Comparison of ENCODE assay signal across 18 mouse cellular contexts in genomic region chr9:14248209-14248596, GRCm38 (mm10). TPM values are rescaled to one million over a fixed set of nuclear protein-coding genes. Genes with fewer than 3 reads are reported as not detected.
DNase-seq lines count a peak whose midpoint lies in the region; ATAC-seq and TF ChIP-seq lines count a peak whose summit lies in the region.
"Had no signal": no experiment of that assay in that cellular context is flagged by ENCODE, and none has a peak within 500 bp of the region (broad histone marks: within the 10 kb centered on the region; RNA-seq: fewer than 3 reads in every experiment).

No protein-coding gene starts in this region.

- no peak for DNase-seq in midbrain, postnatal 0 days (ENCODE audit: low spot score)
- no peak for DNase-seq in midbrain, embryonic 14.5 days
- DNase-seq in hindbrain, embryonic 14.5 days (ENCODE audit: low spot score), result no peak
- DNase-seq: cerebellum, adult 11-12 months; embryo, embryonic 11 days; gastrocnemius, postnatal 10 days; kidney, postnatal 36 days had no signal

- H3K27ac ChIP-seq in hindbrain, embryonic 15.5 days (replicated peaks), result 0 out of 2 replicates have a peak overlapping the region, but pooled peaks have one; percentile 8
- no peak overlapping the region for H3K27ac ChIP-seq in hindbrain, embryonic 16.5 days (ENCODE audit: low read depth, low read length)
- H3K27ac ChIP-seq in midbrain, postnatal 0 days (ENCODE audit: low read depth, low read length), result 0 out of 2 replicates have a peak overlapping the region, but pooled peaks have one; percentile 48
- no peak overlapping the region for H3K27ac ChIP-seq in midbrain, embryonic 14.5 days (replicated peaks; ENCODE audit: low read depth, low read length)
- peak overlapping the region; percentile 54 for H3K27ac ChIP-seq in stomach, embryonic 16.5 days (ENCODE audit: low read length)
- no peak overlapping the region for H3K27ac ChIP-seq in neural tube, embryonic 15.5 days (replicated peaks)
- no peak overlapping the region for H3K27ac ChIP-seq in hindbrain, embryonic 14.5 days
- H3K27ac ChIP-seq in midbrain, embryonic 13.5 days, result no peak overlapping the region
- H3K27ac ChIP-seq: forebrain, embryonic 12.5 days; hindbrain, embryonic 10.5 days; neural tube, embryonic 12.5 days had no signal

- 82% methylated on average over 3 of the region's 3 CpGs for WGBS in hindbrain, embryonic 15.5 days
- 84% methylated on average over 3 of the region's 3 CpGs for WGBS in hindbrain, embryonic 16.5 days
- 89% methylated on average over 3 of the region's 3 CpGs for WGBS in midbrain, postnatal 0 days
- 89% methylated on average over 3 of the region's 3 CpGs for WGBS in midbrain, embryonic 14.5 days
- WGBS in stomach, embryonic 16.5 days, result 76% methylated on average over 3 of the region's 3 CpGs
- WGBS in neural tube, embryonic 15.5 days, result 88% methylated on average over 3 of the region's 3 CpGs
- 85% methylated on average over 3 of the region's 3 CpGs for whole genome bisulfite sequencing in hindbrain, embryonic 14.5 days
- 94% methylated on average over 3 of the region's 3 CpGs for WGBS in midbrain, embryonic 13.5 days

- ATAC-seq in hindbrain, embryonic 15.5 days (ENCODE audit: low FRiP score, low read depth), result no peak
- no peak for ATAC-seq in hindbrain, embryonic 16.5 days
- ATAC-seq in midbrain, postnatal 0 days (ENCODE audit: low FRiP score), result no peak
- no peak for ATAC-seq in midbrain, embryonic 14.5 days (ENCODE audit: low FRiP score, low TSS enrichment)
- ATAC-seq in stomach, embryonic 16.5 days (ENCODE audit: insufficient read depth, low FRiP score), result no peak
- ATAC-seq in neural tube, embryonic 15.5 days (ENCODE audit: low FRiP score), result no peak
- no peak for ATAC-seq in hindbrain, embryonic 14.5 days (ENCODE audit: low FRiP score)
- ATAC-seq in midbrain, embryonic 13.5 days, result no peak
- ATAC-seq: lung, postnatal 0 days had no signal

- no peak overlapping the region for H3K4me3 ChIP-seq in hindbrain, embryonic 15.5 days
- no peak overlapping the region for H3K4me3 ChIP-seq in hindbrain, embryonic 16.5 days (ENCODE audit: low read length)
- H3K4me3 ChIP-seq in midbrain, postnatal 0 days (ENCODE audit: low read depth, low read length), result no peak overlapping the region
- H3K4me3 ChIP-seq in midbrain, embryonic 14.5 days (replicated peaks; ENCODE audit: low read depth, low read length), result no peak overlapping the region
- H3K4me3 ChIP-seq in stomach, embryonic 16.5 days (replicated peaks; ENCODE audit: low read length), result no peak overlapping the region
- no peak overlapping the region for H3K4me3 ChIP-seq in neural tube, embryonic 15.5 days (replicated peaks)
- no peak overlapping the region for H3K4me3 ChIP-seq in hindbrain, embryonic 14.5 days (replicated peaks; ENCODE audit: low read length)
- H3K4me3 ChIP-seq in midbrain, embryonic 13.5 days (replicated peaks), result no peak overlapping the region
- H3K4me3 ChIP-seq: forebrain, embryonic 12.5 days; heart, embryonic 10.5 days; hindbrain, embryonic 10.5 days; midbrain, embryonic 10.5 days; neural tube, embryonic 12.5 days had no signal

- H3K36me3 ChIP-seq in hindbrain, embryonic 15.5 days, result no peaks in the 10 kb centered on the region
- H3K36me3 ChIP-seq in hindbrain, embryonic 16.5 days (ENCODE audit: control insufficient read depth, insufficient read depth, low read length), result no peaks in the 10 kb centered on the region
- H3K36me3 ChIP-seq in midbrain, postnatal 0 days (ENCODE audit: insufficient read depth, low read length), result no peaks in the 10 kb centered on the region
- H3K36me3 ChIP-seq in midbrain, embryonic 14.5 days (ENCODE audit: control insufficient read depth, insufficient read depth, low read length), result no peaks in the 10 kb centered on the region
- H3K36me3 ChIP-seq in stomach, embryonic 16.5 days (ENCODE audit: control insufficient read depth, insufficient read depth, low read length), result no peaks in the 10 kb centered on the region
- no peaks in the 10 kb centered on the region for H3K36me3 ChIP-seq in neural tube, embryonic 15.5 days
- H3K36me3 ChIP-seq in hindbrain, embryonic 14.5 days (replicated peaks; ENCODE audit: control insufficient read depth, insufficient read depth), result no peaks in the 10 kb centered on the region
- H3K36me3 ChIP-seq in midbrain, embryonic 13.5 days, result no peaks in the 10 kb centered on the region
- H3K36me3 ChIP-seq: forebrain, embryonic 12.5 days; heart, embryonic 10.5 days; hindbrain, embryonic 10.5 days; midbrain, embryonic 10.5 days; neural tube, embryonic 12.5 days had no signal

- no peaks in the 10 kb centered on the region for H3K9me3 ChIP-seq in hindbrain, embryonic 15.5 days
- H3K9me3 ChIP-seq in hindbrain, embryonic 16.5 days (ENCODE audit: control insufficient read depth, low read length), result no peaks in the 10 kb centered on the region
- H3K9me3 ChIP-seq in midbrain, postnatal 0 days (ENCODE audit: low read length), result no peaks in the 10 kb centered on the region
- H3K9me3 ChIP-seq in midbrain, embryonic 14.5 days (ENCODE audit: control insufficient read depth, low read length), result no peaks in the 10 kb centered on the region
- no peaks in the 10 kb centered on the region for H3K9me3 ChIP-seq in stomach, embryonic 16.5 days (replicated peaks; ENCODE audit: control insufficient read depth, low read length)
- no peaks in the 10 kb centered on the region for H3K9me3 ChIP-seq in neural tube, embryonic 15.5 days (replicated peaks)
- no peaks in the 10 kb centered on the region for H3K9me3 ChIP-seq in hindbrain, embryonic 14.5 days (ENCODE audit: control insufficient read depth, low read length)
- no peaks in the 10 kb centered on the region for H3K9me3 ChIP-seq in midbrain, embryonic 13.5 days
- H3K9me3 ChIP-seq: forebrain, embryonic 12.5 days; heart, embryonic 10.5 days; hindbrain, embryonic 10.5 days; midbrain, embryonic 10.5 days; neural tube, embryonic 12.5 days had no signal

- no peaks in the 10 kb centered on the region for H3K27me3 ChIP-seq in hindbrain, embryonic 15.5 days
- no peaks in the 10 kb centered on the region for H3K27me3 ChIP-seq in hindbrain, embryonic 16.5 days (replicated peaks; ENCODE audit: control insufficient read depth, insufficient read depth, low read length)
- no peaks in the 10 kb centered on the region for H3K27me3 ChIP-seq in midbrain, postnatal 0 days (ENCODE audit: insufficient read depth, low read length)
- H3K27me3 ChIP-seq in midbrain, embryonic 14.5 days (ENCODE audit: control insufficient read depth, insufficient read depth, low read length), result no peaks in the 10 kb centered on the region
- no peaks in the 10 kb centered on the region for H3K27me3 ChIP-seq in stomach, embryonic 16.5 days (ENCODE audit: control insufficient read depth, insufficient read depth, low read length)
- no peaks in the 10 kb centered on the region for H3K27me3 ChIP-seq in neural tube, embryonic 15.5 days (replicated peaks)
- no peaks in the 10 kb centered on the region for H3K27me3 ChIP-seq in hindbrain, embryonic 14.5 days (ENCODE audit: control insufficient read depth, insufficient read depth, low read length)
- no peaks in the 10 kb centered on the region for H3K27me3 ChIP-seq in midbrain, embryonic 13.5 days
- H3K27me3 ChIP-seq: neural tube, embryonic 12.5 days had no signal

- no peak overlapping the region for H3K4me2 ChIP-seq in hindbrain, embryonic 15.5 days
- no peak overlapping the region for H3K4me2 ChIP-seq in hindbrain, embryonic 16.5 days (ENCODE audit: low read length)
- no peak overlapping the region for H3K4me2 ChIP-seq in midbrain, postnatal 0 days (ENCODE audit: low read depth, low read length, poor library complexity, severe bottlenecking)
- no peak overlapping the region for H3K4me2 ChIP-seq in midbrain, embryonic 14.5 days (ENCODE audit: low read length)
- H3K4me2 ChIP-seq in stomach, embryonic 16.5 days (ENCODE audit: low read depth, low read length), result no peak overlapping the region
- H3K4me2 ChIP-seq in neural tube, embryonic 15.5 days, result no peak overlapping the region
- no peak overlapping the region for H3K4me2 ChIP-seq in hindbrain, embryonic 14.5 days (replicated peaks)
- H3K4me2 ChIP-seq in midbrain, embryonic 13.5 days (replicated peaks), result no peak overlapping the region
- H3K4me2 ChIP-seq: forebrain, embryonic 12.5 days; neural tube, embryonic 12.5 days had no signal

- no peak for TF ChIP-seq CTCF in midbrain, postnatal 0 days (IDR thresholded peaks at IDR 0.05)

- peaks cover 20% of the 10 kb centered on the region for H3K4me1 ChIP-seq in hindbrain, embryonic 15.5 days (replicated peaks)
- peaks cover 12% of the 10 kb centered on the region for H3K4me1 ChIP-seq in hindbrain, embryonic 16.5 days (ENCODE audit: control insufficient read depth, insufficient read depth, low read depth, low read length)
- peaks cover 7% of the 10 kb centered on the region for H3K4me1 ChIP-seq in midbrain, postnatal 0 days (ENCODE audit: insufficient read depth, low read length)
- H3K4me1 ChIP-seq in midbrain, embryonic 14.5 days (ENCODE audit: control insufficient read depth, insufficient read depth, low read length), result 0 out of 2 replicates have a peak, but pooled peaks cover 12% of the 10 kb centered on the region
- H3K4me1 ChIP-seq in stomach, embryonic 16.5 days (ENCODE audit: control insufficient read depth, insufficient read depth, low read length), result peaks cover 18% of the 10 kb centered on the region; the same call in 1 of the 2 replicates
- H3K4me1 ChIP-seq in neural tube, embryonic 15.5 days, result peaks cover 30% of the 10 kb centered on the region
- H3K4me1 ChIP-seq in hindbrain, embryonic 14.5 days (replicated peaks; ENCODE audit: control insufficient read depth, insufficient read depth, low read length), result peaks cover 9% of the 10 kb centered on the region; the same call in 1 of the 2 replicates
- peaks cover 18% of the 10 kb centered on the region for H3K4me1 ChIP-seq in midbrain, embryonic 13.5 days (replicated peaks)

- no peak overlapping the region for H3K9ac ChIP-seq in hindbrain, embryonic 15.5 days
- H3K9ac ChIP-seq in hindbrain, embryonic 16.5 days (ENCODE audit: low read depth, low read length), result no peak overlapping the region
- no peak overlapping the region for H3K9ac ChIP-seq in midbrain, postnatal 0 days (replicated peaks; ENCODE audit: low read length, poor library complexity, severe bottlenecking)
- no peak overlapping the region for H3K9ac ChIP-seq in midbrain, embryonic 14.5 days (replicated peaks; ENCODE audit: low read length)
- H3K9ac ChIP-seq in stomach, embryonic 16.5 days (ENCODE audit: low read length), result 0 out of 2 replicates have a peak overlapping the region, but pooled peaks have one; percentile 36
- H3K9ac ChIP-seq in neural tube, embryonic 15.5 days (replicated peaks), result no peak overlapping the region
- no peak overlapping the region for H3K9ac ChIP-seq in hindbrain, embryonic 14.5 days
- H3K9ac ChIP-seq in midbrain, embryonic 13.5 days (replicated peaks), result no peak overlapping the region
- H3K9ac ChIP-seq: forebrain, embryonic 12.5 days; neural tube, embryonic 12.5 days had no signal

RNA-seq across cellular contexts. Expression of gene Sesn3, which starts 26.7 kb away (rescaled TPM):
- polyA plus RNA-seq in hindbrain, embryonic 15.5 days (2015; fragmentation: Nextera tagmentation; extraction: Ambion mirVana), result 16.8 and 17.8 TPM in 2 replicates
- polyA plus RNA-seq in hindbrain, embryonic 16.5 days (2015; fragmentation: Nextera tagmentation; extraction: Ambion mirVana), result 15.9 and 21.0 TPM in 2 replicates
- 59.2 and 73.0 TPM in 2 replicates for total RNA-seq in midbrain, postnatal 0 days (2014; rRNA removed)
- polyA plus RNA-seq in midbrain, postnatal 0 days (2015; fragmentation: Nextera tagmentation; extraction: Ambion mirVana), result 18.2 and 22.9 TPM in 2 replicates
- polyA plus RNA-seq in midbrain, embryonic 14.5 days (2014; fragmentation: Nextera tagmentation; extraction: Ambion mirVana), result 28.5 and 47.8 TPM in 2 replicates
- 10.6 and 12.0 TPM in 2 replicates for polyA plus RNA-seq in stomach, embryonic 16.5 days (2015; fragmentation: Nextera tagmentation; extraction: Ambion mirVana)
- polyA plus RNA-seq in neural tube, embryonic 15.5 days (2015; fragmentation: Nextera tagmentation; extraction: Ambion mirVana), result 18.6 and 21.0 TPM in 2 replicates
- 23.7 and 26.3 TPM in 2 replicates for polyA plus RNA-seq in hindbrain, embryonic 14.5 days (2014; fragmentation: Nextera tagmentation; extraction: Ambion mirVana)
- 17.6 and 18.8 TPM in 2 replicates for polyA plus RNA-seq in midbrain, embryonic 13.5 days (2015; fragmentation: Nextera tagmentation; extraction: Ambion mirVana)

Comparison
In these comparisons a context has a peak if more than half of its experiments do, and no peak if none do; other contexts are left out.
1. H3K27ac ChIP-seq: peak in hindbrain, embryonic 15.5 days (single experiment), midbrain, postnatal 0 days (single experiment) and stomach, embryonic 16.5 days (single experiment); none in hindbrain, embryonic 16.5 days (single experiment), midbrain, embryonic 14.5 days (single experiment), neural tube, embryonic 15.5 days (single experiment), hindbrain, embryonic 14.5 days (single experiment) and midbrain, embryonic 13.5 days (single experiment).